Mouse (Mus musculus) cerebellum, postnatal 36 days (tissue): ENCODE measurements around the gene Prrc2b.
A peak's percentile ranks its signal among the peaks of the same experiment; 100 is the strongest.

Source experiments
- DNase-seq, 2 experiments: peaks; one replicate each; pipeline ENCODE4 v3.0.0; 2021 to 2022; ENCODE audit warnings: mixed read lengths in 2 of 2

Prrc2b gene

DNA sequence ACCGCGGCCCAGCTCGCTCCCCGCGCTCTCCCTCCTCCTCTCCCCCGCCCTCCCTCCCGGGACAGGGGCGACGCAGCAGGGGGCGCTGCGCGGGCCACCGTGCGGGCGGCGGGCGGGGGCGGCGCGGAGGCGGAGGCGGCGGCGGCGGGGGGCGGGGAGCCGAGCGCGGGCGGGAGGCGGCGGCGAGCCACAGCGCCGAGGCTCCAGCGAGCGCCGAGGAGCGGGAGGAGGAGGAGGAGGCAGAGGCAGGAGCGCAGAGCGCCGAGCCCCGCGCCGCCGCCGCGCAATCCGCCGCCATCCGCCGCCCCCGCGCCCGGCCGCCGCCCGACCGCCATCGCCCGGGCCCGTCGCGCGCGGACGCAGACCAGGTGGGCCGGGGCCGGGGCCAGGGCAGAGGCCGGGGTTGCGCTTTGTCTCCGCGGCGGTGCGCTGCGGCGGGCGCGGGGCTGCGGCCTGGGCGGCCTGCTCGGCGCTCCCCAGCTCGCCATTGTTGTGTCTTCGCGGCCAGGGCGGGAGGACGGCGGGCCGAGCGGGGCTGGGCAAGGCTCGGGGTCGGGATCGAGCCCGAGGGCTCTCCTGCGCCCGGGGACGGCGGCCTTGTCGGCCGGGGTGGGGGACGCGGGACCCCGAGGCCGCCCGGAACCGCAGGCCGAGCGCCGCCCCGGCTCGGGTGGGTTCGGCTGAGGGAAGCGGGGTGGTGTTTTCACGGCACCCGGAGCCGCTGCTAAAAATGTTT, at the start of gene Prrc2b:
TSS of gene Prrc2b (plus strand) at position 159 of the 736 bp plus-strand sequence.
- peak; percentile 62 to 75 for DNase-seq

- DNase-seq = no peak
These were observed 47.9 kb upstream of the Prrc2b start for GRCm38 (mm10) chr2:32102944-32103343.

- DNase-seq = no peak
These were observed 47.3 kb upstream of the Prrc2b start for GRCm38 (mm10) chr2:32103557-32103956.

GRCm38 (mm10) chr2:32104122-32104521, 46.8 kb upstream of the Prrc2b start:
- no peak for DNase-seq

DNA sequence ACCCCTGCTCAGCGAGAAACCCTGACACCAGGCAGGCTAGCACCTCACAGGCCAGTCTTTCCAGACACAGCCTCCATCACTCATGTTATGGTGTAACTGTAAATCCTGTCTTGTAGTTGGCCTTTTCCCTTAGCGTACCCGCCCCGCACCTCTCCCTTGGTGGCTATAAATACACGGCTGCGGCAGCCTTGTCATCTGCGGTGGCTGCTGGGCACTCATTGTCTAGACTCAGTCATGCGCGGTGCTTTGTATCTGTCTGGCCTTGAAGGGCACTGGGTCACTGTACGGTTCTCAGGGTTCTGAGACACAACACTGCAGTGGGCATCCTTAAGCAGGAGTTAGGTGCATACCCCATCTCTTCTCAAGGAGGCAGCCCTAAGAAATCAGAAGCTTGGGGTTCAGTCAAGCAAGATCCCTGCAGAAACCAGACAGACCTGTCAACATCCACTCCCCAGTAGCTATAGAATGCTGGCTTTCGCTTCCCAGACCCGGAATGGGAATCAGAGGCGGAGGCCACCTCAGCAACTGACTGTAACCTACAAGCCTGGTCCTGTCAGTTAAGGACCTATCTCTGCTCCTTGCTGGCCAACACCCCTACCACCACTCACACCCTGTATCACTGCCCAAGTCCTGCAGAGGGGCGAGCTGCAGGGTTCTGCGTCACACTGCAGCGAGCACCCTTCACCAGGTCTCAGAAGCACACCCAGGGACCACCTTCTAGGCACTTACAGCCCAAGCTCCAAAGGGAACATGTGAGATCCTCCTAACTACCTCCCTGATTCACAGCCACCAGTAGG, 45.6 kb upstream of the Prrc2b start:
- no peak for DNase-seq

DNA sequence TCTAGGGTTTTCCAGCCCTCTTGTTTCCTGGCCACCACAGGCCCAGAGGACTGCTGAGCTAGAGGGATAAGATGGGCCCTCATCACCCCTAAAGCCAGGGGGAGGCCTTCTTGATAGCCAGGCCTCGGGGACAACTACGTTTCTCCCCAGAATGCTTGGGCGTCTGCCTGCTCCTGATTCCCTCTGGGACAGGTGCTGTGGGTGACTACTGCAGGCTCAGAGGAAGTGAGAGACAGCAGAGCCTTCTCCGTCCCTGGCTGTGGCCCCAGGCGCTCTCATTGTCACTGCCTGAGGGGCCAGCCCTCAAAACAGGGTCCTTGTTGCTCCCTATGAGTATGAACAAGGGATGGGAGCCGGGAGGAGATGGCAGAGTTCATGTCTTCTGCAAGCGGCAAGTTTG, 45.0 kb upstream of the Prrc2b start:
- DNase-seq = no peak

- DNase-seq = no peak
These were observed 39.6 kb upstream of the Prrc2b start for GRCm38 (mm10) chr2:32111268-32111667.

- no peak for DNase-seq
These were observed 38.3 kb upstream of the Prrc2b start for GRCm38 (mm10) chr2:32112548-32112947.

GRCm38 (mm10) chr2:32115851-32116268, 35.0 kb upstream of the Prrc2b start:
- DNase-seq = no peak

DNA sequence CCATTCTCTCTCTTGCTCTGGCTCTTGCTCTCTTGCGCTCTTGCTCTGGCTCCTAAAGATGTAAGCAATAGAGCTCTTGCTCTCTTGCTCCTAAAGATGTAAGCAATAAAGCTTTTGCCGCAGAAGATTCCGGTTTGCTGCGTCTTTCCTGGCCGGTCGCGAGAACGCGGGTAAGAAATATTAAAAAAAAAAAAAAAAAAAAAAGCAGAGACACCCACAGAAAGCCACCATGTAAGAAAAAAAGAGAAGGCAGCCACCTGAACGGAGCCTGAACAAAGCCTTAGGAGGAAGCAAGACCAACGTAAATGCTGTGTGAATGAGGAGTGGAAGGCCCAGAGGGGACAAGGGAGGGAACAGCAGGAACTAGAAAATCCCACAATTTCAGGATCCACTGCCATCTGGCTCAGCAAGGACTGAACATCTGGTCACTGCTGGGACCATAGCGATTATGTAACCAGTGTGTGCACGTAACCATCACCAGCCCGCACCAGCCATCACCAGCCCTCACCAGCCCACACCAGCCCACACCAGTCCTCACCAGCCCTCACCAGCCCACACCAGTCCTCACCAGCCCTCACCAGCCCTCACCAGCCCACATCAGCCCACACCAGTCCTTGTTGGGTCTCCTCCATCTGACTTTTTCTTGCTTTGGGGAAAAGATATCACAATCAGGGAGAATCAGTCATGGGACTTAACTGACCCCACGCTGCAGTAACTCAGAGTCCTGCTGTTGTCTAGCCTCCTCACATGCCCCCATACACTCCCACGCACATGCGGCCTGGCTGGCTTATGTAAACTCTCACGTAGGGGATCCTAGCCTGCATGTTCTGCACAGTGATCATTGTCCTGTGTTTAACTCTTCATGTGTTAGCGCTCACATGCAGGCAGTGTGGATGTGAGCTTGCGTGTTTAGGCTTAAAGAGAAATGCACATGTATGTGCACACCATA, 30.8 kb upstream of the Prrc2b start:
- DNase-seq = no peak

DNA sequence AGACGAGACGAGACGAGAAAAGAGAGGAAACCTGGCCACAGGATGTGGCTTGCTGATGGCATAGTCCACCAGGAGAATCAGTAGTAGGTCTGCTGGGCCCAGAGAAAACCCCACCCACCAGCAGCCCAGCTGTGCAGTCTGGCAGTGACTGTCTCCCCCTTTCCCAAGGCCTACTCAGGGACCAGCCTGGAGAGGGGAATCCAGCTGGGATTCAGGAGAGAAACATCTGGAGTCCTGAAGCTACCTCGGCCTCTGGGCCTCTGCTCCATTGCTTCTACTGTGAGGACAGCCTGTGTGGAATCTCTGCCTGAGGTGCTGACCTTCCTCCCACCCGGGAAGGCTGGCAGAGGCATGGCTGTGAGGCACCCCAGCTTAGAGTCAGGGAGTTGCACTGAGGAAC, 29.7 kb upstream of the Prrc2b start:
- DNase-seq = no peak

DNA sequence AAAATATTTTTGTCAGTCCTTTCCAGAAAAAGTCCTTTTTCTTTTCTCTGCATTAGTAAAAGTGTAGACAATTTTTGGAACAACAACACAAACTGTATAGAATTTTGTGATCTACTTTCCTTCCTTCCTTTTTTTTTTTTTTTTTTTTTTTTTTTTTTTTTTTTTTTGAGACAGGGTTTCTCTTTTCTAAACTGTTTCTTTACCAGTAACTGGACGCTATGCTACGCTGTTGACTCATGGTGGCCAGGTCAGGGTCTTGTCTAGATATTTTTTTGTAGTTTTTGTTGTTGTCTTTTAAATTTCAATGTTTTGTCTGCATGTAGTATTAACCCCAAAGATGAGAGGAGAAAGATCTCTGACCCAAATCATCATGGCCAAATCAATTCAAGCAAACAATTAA, 29.1 kb upstream of the Prrc2b start:
- no peak for DNase-seq

- DNase-seq = no peak
These were observed 23.0 kb upstream of the Prrc2b start for GRCm38 (mm10) chr2:32127653-32128535.

DNA sequence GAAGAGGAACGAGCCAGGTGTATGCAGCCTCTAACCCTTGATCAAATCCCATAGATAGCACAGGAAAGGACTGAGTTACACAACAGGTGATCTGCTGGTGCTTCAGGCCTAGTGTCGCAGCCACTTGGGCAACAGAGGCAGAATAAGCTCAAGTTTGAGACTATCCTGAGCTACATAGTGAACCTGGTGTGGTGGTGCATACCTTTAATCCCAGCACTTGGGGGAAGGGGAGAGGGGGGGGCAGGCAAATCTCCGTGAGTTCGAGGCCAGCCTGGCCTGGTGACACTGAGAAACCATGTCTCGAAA, 22.4 kb upstream of the Prrc2b start:
- no peak for DNase-seq

DNA sequence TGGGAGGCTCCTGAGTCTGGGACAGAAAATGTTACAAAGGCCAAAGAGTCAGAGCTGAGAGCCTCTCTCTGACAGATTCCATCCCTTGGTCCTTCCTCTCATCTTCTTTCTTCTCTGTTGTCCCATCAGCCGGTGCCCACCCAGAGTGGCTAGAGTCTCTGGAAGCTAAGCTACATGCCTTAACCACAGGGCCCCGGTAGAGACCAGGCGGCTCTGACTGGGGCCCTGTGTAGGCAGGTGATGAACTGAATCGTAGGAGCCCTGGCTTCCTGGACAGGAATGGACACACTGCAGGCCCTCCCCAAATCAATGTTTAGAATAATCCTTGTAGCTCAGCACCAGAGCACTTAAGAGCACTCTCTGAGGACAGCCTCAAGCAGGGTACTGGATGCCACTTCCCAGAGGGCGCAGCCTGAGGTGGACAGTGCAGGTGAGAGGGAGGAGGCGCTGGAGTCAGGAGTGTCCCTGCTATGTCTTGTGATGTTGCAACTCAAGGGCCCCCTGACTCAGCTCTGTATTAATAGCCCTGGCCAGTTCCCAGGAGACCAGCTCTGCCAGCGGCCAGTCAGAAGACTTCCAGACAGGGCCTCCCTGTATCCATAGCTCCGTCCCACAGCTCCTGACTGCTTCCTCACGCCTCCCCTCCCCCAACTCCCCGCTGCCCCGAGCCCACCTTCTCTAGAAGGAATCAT, 21.4 kb upstream of the Prrc2b start:
- no peak for DNase-seq

DNA sequence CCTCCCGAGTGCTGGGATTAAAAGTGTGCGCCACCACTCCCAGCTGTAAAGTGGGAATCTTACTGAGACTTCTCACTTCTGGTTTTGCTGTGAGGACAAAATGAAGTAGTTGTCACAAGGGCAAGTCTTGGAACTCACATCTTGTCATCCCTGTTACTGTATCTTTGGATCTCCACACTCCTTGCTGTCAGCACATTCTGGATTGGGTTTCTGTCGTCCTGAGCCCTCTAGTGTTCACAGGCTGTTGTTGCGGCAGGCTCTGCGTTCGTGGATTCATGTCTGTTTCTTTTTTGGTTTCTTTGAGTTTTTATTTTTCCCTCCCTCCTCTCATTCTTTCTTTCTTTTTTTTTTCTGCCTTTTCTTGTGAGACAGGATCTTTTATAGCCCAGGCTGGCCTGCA, 20.4 kb upstream of the Prrc2b start:
- peak; percentile 59 to 62 for DNase-seq

- DNase-seq = no peak
These were observed 19.6 kb upstream of the Prrc2b start for GRCm38 (mm10) chr2:32131205-32131834.

DNA sequence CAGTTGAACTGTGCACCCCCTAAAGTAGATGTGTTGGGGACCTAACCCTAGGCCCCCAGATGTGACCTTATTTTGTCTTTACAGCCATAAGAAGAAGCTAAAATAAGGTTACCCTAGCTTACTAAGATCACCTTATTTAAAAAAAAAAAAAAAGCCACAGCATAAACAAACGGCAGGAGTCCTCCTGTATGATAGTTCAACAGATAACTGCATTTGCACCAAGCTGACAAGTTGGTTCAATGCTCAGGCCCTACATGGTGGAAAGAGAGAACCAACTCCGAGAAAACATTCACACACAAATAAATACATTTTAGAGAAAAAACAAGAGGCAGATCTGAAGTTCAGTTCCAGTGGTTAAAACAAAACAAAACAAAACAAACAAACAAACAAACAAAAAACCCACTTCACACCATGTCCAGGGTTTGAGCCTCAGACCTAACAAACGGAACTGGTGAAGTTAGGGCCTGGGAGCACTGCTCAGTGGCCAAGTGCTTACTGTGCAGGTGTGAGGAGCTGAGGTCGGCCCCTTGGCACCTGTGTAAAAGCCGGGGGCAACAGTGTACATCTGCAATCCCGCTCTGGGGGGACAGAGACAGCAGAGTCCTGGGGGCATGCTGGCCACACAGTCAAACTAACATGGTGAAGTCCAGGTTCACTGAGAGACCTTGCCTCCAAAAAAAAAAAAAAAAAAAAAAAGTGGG, 18.9 kb upstream of the Prrc2b start:
- no peak for DNase-seq

- no peak for DNase-seq
These were observed 18.3 kb upstream of the Prrc2b start for GRCm38 (mm10) chr2:32132567-32132992.

DNA sequence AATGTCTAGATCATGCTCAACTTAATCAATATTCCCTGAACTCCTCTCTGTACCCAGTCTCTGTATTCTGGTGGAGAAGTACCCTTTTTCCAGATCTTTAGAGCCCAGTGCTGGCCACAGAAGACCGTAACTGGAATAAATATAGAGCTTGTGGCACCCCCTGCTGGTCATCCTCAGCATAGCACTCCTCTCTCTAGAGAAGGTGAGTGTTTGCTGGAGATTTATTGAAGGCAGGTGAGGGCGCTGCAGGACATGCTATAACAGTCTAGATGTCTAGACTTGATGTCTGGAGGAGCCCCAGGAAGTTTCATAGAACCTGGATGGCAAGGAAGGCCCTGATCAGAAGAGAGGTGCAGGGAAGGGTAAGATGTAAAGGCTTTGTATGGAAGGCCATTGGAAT, 16.8 kb upstream of the Prrc2b start:
- DNase-seq = peak; percentile 95 to 99
